Mouse (Mus musculus): ENCODE data around the gene Pdk4. TPM values are rescaled to one million over a fixed set of nuclear protein-coding genes. Genes with fewer than 3 reads are reported as not detected.

The Pdk4 gene
- total RNA-seq, 2 experiments from 2014 or later, result not detected

GRCm38 (mm10) chr6:5448396-5448795 lies 47.7 kb downstream of the Pdk4 start:
- ATAC-seq (replicated peaks; ENCODE audit: low FRiP score, low TSS enrichment, poor library complexity, severe bottlenecking), result no peak

GRCm38 (mm10) chr6:5447546-5447945 lies 48.6 kb downstream of the Pdk4 start:
- no peak for ATAC-seq (replicated peaks; ENCODE audit: low FRiP score, low TSS enrichment, poor library complexity, severe bottlenecking)

- ATAC-seq (replicated peaks; ENCODE audit: low FRiP score, low TSS enrichment, poor library complexity, severe bottlenecking), result no peak
Observed at GRCm38 (mm10) chr6:5447013-5447412, 49.1 kb downstream of the Pdk4 start.

- ATAC-seq (replicated peaks; ENCODE audit: low FRiP score, low TSS enrichment, poor library complexity, severe bottlenecking), result no peak
Observed at GRCm38 (mm10) chr6:5444331-5444898, 51.7 kb downstream of the Pdk4 start.

- no peak for ATAC-seq (replicated peaks; ENCODE audit: low FRiP score, low TSS enrichment, poor library complexity, severe bottlenecking)
Observed at GRCm38 (mm10) chr6:5443104-5443863, 52.8 kb downstream of the Pdk4 start.

- peak; percentile 93 for ATAC-seq (replicated peaks; ENCODE audit: low FRiP score, low TSS enrichment, poor library complexity, severe bottlenecking)
Observed at GRCm38 (mm10) chr6:5442316-5443085, 53.6 kb downstream of the Pdk4 start.

GRCm38 (mm10) chr6:5441221-5441620 lies 54.9 kb downstream of the Pdk4 start:
- no peak for ATAC-seq (replicated peaks; ENCODE audit: low FRiP score, low TSS enrichment, poor library complexity, severe bottlenecking)

- peak; percentile 74; the same call in 1 of the 2 replicates for ATAC-seq (replicated peaks; ENCODE audit: low FRiP score, low TSS enrichment, poor library complexity, severe bottlenecking)
Observed at GRCm38 (mm10) chr6:5437757-5438156, 58.4 kb downstream of the Pdk4 start.

- no peak for ATAC-seq (replicated peaks; ENCODE audit: low FRiP score, low TSS enrichment, poor library complexity, severe bottlenecking)
Observed at GRCm38 (mm10) chr6:5433887-5434286, 62.2 kb downstream of the Pdk4 start.

Other genes with a start within 250 kb of the Pdk4 start
- 8.6 and 12.8 TPM in 2 replicates for gene Pon3, start 240.0 kb downstream of the Pdk4 start, total RNA-seq (2014; fragmentation: Nextera tagmentation)
- 15.5 and 21.1 TPM in 2 replicates for gene Pon3, start 240.0 kb downstream of the Pdk4 start, total RNA-seq (2017)
- 72.9 and 111 TPM in 2 replicates for gene Pon2, start 197.9 kb downstream of the Pdk4 start, total RNA-seq (2014; fragmentation: Nextera tagmentation)
- gene Pon2, start 197.9 kb downstream of the Pdk4 start, total RNA-seq (2017), result 38.7 and 44.5 TPM in 2 replicates
- not detected in 2 replicates for gene Asb4, start 112.9 kb downstream of the Pdk4 start, total RNA-seq (2014; fragmentation: Nextera tagmentation)
- not detected in 2 replicates for gene Asb4, start 112.9 kb downstream of the Pdk4 start, total RNA-seq (2017)
- not detected in 2 replicates for gene Dync1i1, start 229.3 kb upstream of the Pdk4 start, total RNA-seq (2014; fragmentation: Nextera tagmentation)
- not detected in 2 replicates for gene Dync1i1, start 229.3 kb upstream of the Pdk4 start, total RNA-seq (2017)

All from megakaryocyte-erythroid progenitor cell, adult 5-6 weeks (primary cell).